Mouse (Mus musculus): ENCODE data around the gene Smarcad1. TPM values are rescaled to one million over a fixed set of nuclear protein-coding genes. Genes with fewer than 3 reads are reported as not detected.

The Smarcad1 gene
- polyA plus RNA-seq, 1 experiment = 21.2 TPM

Other genes with a start within 250 kb of the Smarcad1 start
- 4.4 and 4.5 TPM in 2 replicates for gene Hpgds, start 102.3 kb downstream of the Smarcad1 start, polyA plus RNA-seq (2012; rRNA removed)